Mouse (Mus musculus) left cerebral cortex, adult 2 months (tissue): ENCODE measurements around the gene Efcab12. TPM values are rescaled to one million over a fixed set of nuclear protein-coding genes. Genes with fewer than 3 reads are reported as not detected.
A peak's percentile ranks its signal among the peaks of the same experiment; 100 is the strongest.
"Not testable (repeated sequence)": the region's sequence is repeated elsewhere in the genome, so short reads cannot be mapped to it uniquely, and the experiment has no call there.

Source experiments
- DNase-seq, 2 experiments: peaks; one replicate each; pipeline ENCODE4 v3.0.0; 2021 to 2022; ENCODE audit warnings: low spot score in 2 of 2, mixed read lengths in 1 of 2; ENCODE audit errors: extremely low spot score in 1 of 2
- H3K27ac ChIP-seq: fragments of 200-600 bp; 2 replicates; pipeline ENCODE4 v1.8.1; 2022
- H3K4me3 ChIP-seq: fragments of 200-600 bp; 2 replicates; pipeline ENCODE4 v1.8.1; 2022
- CTCF ChIP-seq: fragments of 200-600 bp; IDR thresholded peaks from 2 replicates; pipeline ENCODE4 v1.8.1; 2022; ENCODE audit warnings: antibody characterized with exemption, mild to moderate bottlenecking, moderate library complexity
- intact Hi-C: fragments of 180-260 bp; cut with DNase I; formaldehyde crosslinking; loops from one replicate; pipeline ENCODE4 v1.15.1; 2025
- total RNA-seq, 2 experiments: library from RNA; stranded (reverse); gene quantifications; 2 replicates each; pipeline ENCODE4 v1.2.3; 2021

Efcab12 gene
- total RNA-seq, 2 experiments from 2014 or later = 5.4 to 6.1 TPM

DNA sequence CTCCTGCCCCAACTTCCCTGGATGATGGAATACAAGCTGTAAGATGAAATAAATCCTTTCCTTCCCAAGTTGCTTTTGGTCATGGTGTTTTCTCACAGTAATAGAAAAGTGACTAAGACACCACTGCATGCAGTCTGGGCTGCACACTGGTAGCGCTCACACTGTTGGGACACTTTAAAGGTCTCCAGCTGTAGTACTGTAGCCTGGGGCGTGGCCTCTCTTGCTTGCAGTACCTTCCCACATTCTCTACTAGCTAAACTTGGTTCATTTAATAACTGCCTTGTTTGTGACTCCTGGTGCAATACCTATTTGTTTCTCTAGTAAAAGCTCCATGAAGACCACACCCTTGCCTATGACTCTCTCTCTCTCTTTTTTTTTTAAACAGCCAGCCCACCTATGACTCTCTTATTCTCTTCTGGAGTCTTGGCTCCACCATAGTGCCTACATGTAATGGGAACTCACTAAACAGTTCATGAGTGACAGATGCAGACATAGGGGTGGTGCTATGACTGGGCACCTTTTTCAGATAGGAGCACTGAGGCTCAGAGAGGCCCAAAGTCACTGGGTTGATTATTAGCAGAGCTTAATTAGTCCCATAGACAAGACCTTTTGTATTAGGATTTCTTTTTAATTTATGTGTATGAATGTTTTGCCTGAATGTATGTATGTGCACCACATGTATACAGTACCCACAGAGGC is 5.9 kb downstream of the Efcab12 start:
- DNase-seq = no peak
- no peak overlapping the region for H3K4me3 ChIP-seq
- H3K27ac ChIP-seq = no peak overlapping the region
- intact Hi-C loops = no loop called here
- TF ChIP-seq CTCF = no peak

DNA sequence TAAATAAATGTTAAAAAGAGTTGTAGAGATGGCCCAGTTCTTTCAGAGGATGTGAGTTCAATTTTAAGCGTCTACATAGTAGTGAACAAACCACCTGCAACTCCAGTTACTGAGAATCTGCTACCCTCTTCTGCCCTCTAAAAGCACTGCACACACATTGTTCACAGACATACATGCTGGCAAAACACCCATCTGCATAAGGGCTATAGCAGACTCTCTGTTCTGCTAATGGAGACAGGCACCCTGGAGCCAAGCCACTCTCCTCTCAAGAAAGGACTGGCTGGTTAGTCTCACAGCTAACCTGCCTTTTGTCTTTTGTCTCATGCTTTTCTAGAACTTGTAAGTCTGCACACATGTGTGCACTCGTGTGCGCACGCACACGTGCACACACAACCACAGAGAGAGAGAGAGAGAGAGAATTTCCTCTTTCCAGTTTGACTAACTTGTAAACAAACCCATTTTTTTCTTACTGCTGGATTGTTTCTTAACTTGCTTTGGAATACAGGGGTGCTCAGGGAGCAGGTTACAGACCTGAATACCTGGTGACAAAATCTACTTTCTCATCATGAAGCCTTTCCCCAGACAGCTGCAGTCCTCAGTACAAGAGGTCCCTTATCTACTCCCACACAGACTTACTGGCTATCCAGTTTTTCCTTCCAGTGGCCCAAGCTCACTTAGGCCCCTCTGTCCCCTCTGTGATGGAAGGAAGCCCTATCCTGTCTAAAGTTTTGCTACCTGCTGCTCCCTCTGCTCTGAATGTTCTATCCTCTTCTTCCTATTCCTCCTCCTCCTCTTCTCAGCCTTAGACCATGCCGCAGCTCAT is 7.2 kb downstream of the Efcab12 start:
- H3K27ac ChIP-seq = no peak overlapping the region
- DNase-seq = no peak
- TF ChIP-seq CTCF = no peak
- intact Hi-C loops = no loop called here
- no peak overlapping the region for H3K4me3 ChIP-seq

DNA sequence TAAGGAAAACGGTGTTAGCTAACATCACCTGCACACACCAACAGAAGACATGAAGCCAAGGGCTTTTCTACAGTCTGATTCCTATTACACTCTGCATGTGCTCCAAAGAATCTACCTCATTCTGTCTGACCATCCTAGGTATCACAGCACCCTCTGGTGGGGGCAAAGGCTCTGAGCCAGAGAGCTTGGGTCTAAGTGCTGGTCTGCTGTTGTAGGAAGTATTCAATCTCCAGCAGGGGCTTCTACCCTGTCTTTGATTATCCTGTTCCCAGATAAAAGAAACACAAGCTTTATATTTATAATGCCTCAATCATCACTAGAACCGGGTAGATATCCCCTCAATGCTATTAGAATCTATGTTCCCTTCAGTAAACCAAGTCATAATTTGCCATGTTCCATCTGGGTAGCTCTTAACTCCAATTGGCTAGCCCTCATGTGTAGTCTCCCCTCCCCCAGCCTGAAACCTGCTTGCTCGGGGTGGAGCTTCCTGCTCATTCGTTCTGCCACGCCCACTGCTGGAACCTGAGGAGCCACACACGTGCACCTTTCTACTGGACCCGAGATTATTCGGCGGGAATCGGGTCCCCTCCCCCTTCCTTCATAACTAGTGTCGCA is 14.3 kb downstream of the Efcab12 start:
- H3K4me3 ChIP-seq, H3K27ac ChIP-seq, DNase-seq, intact Hi-C loops: not testable (repeated sequence)
- peak; percentile 42 for TF ChIP-seq CTCF

DNA sequence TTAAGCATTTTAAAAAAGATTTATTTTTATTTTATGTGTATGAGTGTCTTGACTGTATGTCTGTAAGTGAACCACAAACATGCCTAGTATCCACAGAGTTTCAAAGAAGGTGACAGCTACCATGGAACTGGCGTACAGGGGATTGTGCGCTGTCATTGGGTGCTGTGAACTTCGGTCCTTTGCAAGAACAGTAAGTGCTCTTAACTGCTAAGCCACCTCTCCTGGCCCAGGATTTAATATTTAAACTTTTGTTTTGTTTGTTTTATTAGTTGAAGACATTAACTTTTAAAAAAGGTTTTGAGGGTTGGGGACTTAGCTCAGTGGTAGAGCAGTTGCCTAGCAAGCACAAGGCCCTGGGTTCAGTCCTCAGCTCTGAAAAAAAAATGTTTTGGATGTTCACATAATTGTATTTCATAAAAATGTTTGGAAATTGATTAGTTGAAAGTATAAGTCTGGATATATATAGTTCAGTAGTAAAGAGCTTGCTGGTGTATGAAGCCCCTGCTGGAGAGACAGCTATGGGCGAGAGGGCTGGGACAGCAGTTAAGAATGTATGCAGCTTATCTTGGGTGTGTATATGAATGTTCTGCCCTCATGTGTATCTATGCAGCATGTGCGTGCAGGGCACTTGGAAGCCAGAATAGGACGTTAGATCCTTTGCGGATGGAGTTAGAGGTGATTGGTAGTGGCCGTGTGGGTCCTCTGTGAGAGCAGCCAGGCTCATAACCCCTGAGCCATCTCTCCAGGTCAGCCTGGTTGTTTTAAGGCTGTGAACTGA is 16.8 kb downstream of the Efcab12 start:
- DNase-seq = no peak
- TF ChIP-seq CTCF = no peak
- intact Hi-C loops = no loop called here
- Histone ChIP-seq H3K27ac (no peak overlapping the region), H3K4me3 (no peak overlapping the region)

DNA sequence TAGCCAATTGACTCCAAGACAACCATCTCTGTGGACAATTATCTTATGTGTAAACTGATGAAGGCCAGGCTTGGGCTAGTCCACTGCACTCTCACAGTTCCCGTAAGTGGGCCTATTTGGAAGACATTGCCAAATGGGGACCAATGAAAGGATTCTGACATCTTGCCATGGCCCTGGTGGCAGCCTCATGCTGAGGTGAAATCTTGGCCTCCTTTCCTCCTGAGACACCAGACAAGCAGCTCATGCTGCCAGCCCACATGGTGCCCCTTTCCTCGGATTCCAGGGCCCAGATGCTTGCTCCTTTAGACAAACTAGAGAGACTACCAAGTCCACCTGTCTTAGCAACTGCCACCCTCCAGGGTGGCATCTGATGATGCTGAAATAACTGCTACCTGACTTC is 20.1 kb downstream of the Efcab12 start:
- Histone ChIP-seq H3K4me3 (no peak overlapping the region), H3K27ac (no peak overlapping the region)
- DNase-seq = no peak
- intact Hi-C loops = no loop called here
- TF ChIP-seq CTCF = no peak

DNA sequence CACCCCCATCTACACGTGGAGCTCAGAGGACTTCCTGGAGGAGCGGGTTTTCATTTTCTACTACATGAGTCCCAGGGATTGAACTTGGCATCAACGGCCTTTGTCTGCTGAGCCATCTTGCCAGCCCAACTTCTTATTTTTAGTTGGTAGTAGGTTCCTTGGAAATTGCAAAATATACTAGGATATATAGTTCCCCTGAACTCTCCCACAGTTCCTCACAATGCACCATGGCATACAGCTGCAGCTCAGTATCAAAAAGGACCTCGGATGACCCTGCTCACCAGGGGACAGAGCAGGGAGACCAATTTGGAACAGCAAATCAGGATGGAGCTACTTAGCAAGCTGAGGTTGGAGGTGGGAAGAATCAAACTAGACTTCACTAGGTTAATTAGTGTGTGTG is 23.2 kb downstream of the Efcab12 start:
- H3K4me3 ChIP-seq = no peak overlapping the region
- TF ChIP-seq CTCF = no peak
- intact Hi-C loops = no loop called here
- DNase-seq = no peak
- H3K27ac ChIP-seq = no peak overlapping the region

DNA sequence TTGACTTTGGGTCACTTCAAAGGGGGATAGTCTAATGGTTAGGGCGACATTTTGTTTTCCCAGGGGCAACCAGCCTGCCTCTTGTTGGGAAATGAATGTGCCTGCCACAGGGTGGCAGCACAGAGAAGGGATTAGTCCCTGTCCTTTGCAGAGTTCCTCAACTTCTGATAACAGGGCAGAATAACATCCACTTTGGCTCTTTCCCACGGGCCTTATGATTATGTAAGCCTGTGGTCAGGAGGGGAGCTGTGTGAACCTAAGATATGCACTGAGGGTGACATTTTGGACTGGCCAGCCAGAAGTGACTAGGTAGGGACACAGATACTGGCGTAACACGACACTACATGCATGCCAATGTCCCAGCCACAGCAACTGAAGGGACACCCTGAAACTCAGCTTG is 24.1 kb downstream of the Efcab12 start:
- Histone ChIP-seq H3K27ac (no peak overlapping the region), H3K4me3 (no peak overlapping the region)
- intact Hi-C loops = no loop called here
- peak; percentile 68 for TF ChIP-seq CTCF
- peak; percentile 35 to 59 for DNase-seq

DNA sequence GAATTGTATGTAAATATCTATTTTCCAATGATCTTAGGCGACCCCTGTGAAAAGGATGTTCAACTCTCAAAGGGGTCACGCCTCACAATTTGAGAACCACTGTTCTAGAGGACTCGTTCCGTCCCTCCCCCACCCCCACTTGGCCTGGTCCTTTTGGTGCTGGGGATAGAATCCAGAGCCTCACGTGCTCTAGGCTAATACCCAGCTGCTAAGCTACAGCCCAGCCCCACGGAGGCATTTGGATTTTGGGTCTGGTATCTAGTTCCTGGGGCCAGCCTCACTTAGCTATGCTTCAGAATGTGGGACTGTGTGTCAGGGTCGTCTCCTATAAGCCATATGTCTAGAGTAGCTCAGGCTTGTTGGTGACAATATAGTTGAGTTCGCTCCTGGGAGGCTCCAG is 26.6 kb downstream of the Efcab12 start:
- Histone ChIP-seq H3K4me3 (no peak overlapping the region), H3K27ac (no peak overlapping the region)
- intact Hi-C loops = no loop called here
- no peak for TF ChIP-seq CTCF
- no peak for DNase-seq

DNA sequence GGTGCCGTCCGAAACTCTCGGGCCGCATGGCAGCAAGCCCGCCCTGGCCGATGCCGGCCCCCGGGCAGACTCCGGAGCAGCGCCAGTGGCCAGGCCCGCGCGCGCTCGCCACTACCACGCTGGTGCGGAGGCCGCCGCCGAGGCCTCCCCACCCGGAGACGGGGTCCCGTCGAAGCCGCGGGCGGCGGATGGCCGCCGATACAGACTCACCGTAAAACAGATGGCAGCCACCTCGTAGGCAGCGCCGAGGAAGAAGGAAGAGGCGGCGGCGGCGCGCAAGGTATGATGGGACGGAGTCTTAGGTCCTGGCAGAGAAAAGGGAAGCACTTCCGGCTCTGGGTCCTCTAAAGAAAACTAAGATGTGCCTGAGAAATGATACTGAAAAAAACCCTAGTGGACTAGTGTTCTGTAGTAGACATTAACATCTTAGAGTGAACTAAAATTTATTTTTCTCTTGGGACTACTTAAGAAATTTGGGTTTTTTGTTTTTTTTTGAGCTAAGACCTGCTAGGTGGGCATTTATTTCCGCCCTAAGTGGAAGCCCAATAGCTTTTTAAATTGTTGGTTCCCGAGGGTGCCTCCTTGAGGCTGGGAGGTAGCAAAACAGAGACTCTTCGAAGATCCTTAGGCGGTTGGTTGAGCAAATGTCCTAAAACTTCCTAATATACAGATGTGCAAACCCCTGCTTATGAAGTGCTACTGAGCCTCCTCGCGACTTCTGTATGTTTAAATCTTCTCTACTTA is 29.6 kb downstream of the Efcab12 start, which contains the start of gene Rpl32:
Gene Rpl32, minus strand, starts transcription at position 260 of the 744 bp plus-strand sequence.
- intact Hi-C loops = loop anchor here (1.0 kb wide), 1 partner anchor 207 kb away; the partner anchor contains the start of gene Mkrn2
- TF ChIP-seq CTCF = peak; percentile 66
- peak within 1 kb of the TSS; percentile 98 for H3K27ac ChIP-seq
- DNase-seq = peak; percentile 85 to 86
- H3K4me3 ChIP-seq = peak within 1 kb of the TSS; percentile 86

DNA sequence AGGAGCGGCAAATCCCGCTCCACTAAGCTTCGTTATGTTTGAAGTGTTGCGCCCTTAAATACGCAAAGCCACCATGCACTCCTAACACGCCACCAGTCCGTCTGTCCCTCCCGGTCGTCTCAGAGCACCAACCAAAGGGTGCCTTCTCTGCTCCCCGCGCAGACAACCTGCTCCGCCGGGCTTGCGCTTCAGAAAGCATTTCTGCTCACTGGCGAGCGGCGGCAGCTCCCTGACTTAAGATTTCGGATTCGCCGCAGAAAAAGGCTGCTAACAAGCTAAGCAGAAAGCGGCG is 30.1 kb downstream of the Efcab12 start:
- TF ChIP-seq CTCF = no peak
- intact Hi-C loops = loop anchor here (1.0 kb wide), 1 partner anchor 207 kb away; the partner anchor contains the start of gene Mkrn2
- no peak for DNase-seq
- H3K27ac ChIP-seq = peak overlapping the region; percentile 98
- peak overlapping the region; percentile 86 for H3K4me3 ChIP-seq
